Mouse (Mus musculus): ENCODE measurements around the gene Cd81. TPM values are rescaled to one million over a fixed set of nuclear protein-coding genes. Genes with fewer than 3 reads are reported as not detected.

The Cd81 gene
- polyA plus RNA-seq, 1 experiment from 2014 or later, result 228 TPM

DNA sequence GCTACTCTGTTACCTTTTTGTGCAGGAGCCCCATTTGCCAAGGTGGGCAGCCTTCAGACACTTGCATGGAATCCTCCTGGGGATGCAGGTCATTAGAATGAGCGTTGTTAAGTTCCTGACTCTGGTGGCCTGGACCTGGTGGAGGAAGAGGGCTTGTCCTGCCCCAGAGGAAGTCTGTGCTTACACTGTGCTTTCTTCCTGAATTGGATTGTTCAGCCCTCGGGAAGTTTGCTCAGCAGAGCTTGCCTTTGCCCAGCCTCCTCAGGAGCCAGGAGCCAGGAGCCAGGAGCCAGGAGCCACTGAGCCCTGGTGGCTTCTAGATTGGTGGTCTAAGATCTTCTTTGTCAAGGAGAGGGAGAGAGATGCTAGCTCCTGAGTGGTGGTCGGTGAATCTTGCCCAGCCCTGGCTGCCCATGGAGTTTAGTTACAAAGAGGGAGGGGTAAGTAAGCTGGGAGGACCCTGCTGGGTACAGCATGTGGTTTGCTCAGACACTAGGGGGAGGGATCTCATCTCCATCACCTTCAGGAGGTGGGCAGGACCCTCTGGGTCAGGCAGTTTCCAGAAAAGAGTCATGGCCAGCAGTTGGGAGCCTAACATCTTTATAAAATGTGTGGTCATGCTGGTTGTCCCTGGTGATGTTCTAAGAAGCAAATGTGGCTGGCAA is 56.6 kb downstream of the Cd81 start:
- no peak for DNase-seq (ENCODE audit: low spot score)

DNA sequence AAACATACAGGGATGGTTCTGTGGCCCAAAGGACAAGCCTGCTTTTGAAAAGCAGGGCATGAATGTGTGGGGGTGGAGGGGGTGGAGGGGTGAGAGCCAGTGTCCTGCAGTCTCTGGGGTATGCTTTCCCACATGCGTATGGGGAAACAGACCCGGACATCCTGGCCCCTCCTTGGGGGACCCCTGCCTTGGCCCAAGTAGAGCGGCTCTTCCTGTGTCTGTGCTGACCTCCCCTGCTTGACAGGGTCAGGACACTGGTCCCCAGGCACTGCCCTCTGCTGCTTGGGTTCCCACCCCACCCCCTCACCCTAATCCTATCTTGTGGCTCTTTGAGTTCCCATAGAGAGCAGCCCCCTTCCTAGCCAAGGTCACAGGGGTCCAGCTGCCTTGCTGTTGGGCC is 57.2 kb downstream of the Cd81 start:
- no peak for DNase-seq (ENCODE audit: low spot score)

DNA sequence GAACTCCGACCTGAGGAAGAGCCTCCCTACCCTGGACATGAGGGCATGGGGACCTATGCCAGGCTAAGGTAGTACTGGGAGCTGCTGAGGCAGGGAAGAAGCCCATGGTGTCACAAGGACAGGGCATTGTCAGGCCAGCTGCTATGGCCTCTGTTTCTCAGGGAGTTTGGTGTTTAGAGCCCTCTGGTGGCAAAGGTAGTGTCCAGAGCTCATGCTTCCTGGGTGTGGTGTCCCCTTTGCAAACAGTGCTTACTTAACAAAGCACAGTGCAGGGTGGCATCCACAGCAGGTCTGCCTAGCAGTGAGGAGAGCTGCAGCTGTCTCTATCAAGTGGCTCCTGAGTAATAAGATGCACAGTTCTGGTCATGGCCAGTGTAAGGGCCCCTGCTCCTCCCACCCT is 58.3 kb downstream of the Cd81 start:
- DNase-seq (ENCODE audit: low spot score), result no peak

GRCm38 (mm10) chr7:143111719-143112118 is 59.2 kb downstream of the Cd81 start:
- no peak for DNase-seq (ENCODE audit: low spot score)

GRCm38 (mm10) chr7:143112395-143112794 is 59.9 kb downstream of the Cd81 start:
- DNase-seq (ENCODE audit: low spot score), result no peak

GRCm38 (mm10) chr7:143114773-143115172 is 62.2 kb downstream of the Cd81 start:
- DNase-seq (ENCODE audit: low spot score), result no peak

DNA sequence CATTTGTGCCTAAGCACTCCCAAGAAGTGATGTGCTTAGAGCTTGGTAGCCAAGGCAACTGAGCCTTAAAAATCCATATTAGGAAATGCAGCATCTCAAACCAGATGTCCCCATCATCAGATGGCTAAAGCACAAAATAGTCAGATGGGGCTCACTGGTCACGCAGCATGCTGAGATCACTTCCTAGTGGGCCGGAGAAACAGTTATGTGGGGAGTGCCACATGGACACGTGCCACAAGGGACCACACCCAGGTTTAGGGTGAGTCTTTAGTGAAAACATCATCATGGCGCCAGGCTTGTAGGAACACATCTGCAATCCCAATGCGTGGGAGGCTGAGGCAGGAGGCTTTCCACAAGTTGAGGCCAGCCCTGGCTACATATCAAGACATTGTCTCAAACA is 64.0 kb downstream of the Cd81 start:
- no peak for DNase-seq (ENCODE audit: low spot score)

Other genes starting within 250 kb of the Cd81 start
- gene Th, start 121.6 kb upstream of the Cd81 start, polyA plus RNA-seq (2015; fragmentation: Nextera tagmentation; extraction: Ambion mirVana), result 0.37 and 1.2 TPM in 2 replicates
- 2.9 and 3.1 TPM in 2 replicates for gene Ascl2, start 83.5 kb upstream of the Cd81 start, polyA plus RNA-seq (2015; fragmentation: Nextera tagmentation; extraction: Ambion mirVana)
- gene Tspan32, start 47.7 kb upstream of the Cd81 start, polyA plus RNA-seq (2015; fragmentation: Nextera tagmentation; extraction: Ambion mirVana), result 44.5 and 58.2 TPM in 2 replicates
- gene Tssc4, start 16.5 kb downstream of the Cd81 start, polyA plus RNA-seq (2015; fragmentation: Nextera tagmentation; extraction: Ambion mirVana), result 68.5 and 72.3 TPM in 2 replicates
- gene Trpm5, start 41.9 kb downstream of the Cd81 start, polyA plus RNA-seq (2015; fragmentation: Nextera tagmentation; extraction: Ambion mirVana), result 0.98 and 1.5 TPM in 2 replicates
- gene Kcnq1, start 53.6 kb downstream of the Cd81 start, polyA plus RNA-seq (2015; fragmentation: Nextera tagmentation; extraction: Ambion mirVana), result 0.29 and 1.0 TPM in 2 replicates